Mouse (Mus musculus) MEL (cell line): ENCODE results near the gene Cops4.

Source experiments
- CTCF ChIP-seq, 3 experiments: IDR thresholded peaks in 2 of 3; conservative IDR thresholded peaks in 1 of 3; 2 replicates each; pipeline ENCODE4 v1.5.1; 2011 to 2012; ENCODE audit warnings: low read length in 3 of 3, low read depth in 2 of 3, mild to moderate bottlenecking in 2 of 3, improper control_type of control experiment in 1 of 3, inconsistent platforms in 1 of 3, mixed read lengths in 1 of 3, moderate library complexity in 1 of 3; ENCODE audit not compliant: control insufficient read depth in 1 of 3, insufficient read depth in 1 of 3, poor library complexity in 1 of 3, severe bottlenecking in 1 of 3
- EP300 ChIP-seq, 2 experiments: IDR thresholded peaks; 2 replicates each; pipeline ENCODE4 v1.6.1; 2011; ENCODE audit warnings: improper control_type of control experiment in 2 of 2, low read length in 2 of 2, low read depth in 1 of 2, mild to moderate bottlenecking in 1 of 2
- GATA1 ChIP-seq: IDR thresholded peaks from 2 replicates; pipeline ENCODE4 v1.6.1; 2011; ENCODE audit warnings: low read depth, low read length, improper control_type of control experiment
- MAFK ChIP-seq: IDR thresholded peaks from 2 replicates; pipeline ENCODE4 v1.6.1; 2011; ENCODE audit warnings: low read depth, mild to moderate bottlenecking, low read length, improper control_type of control experiment, borderline replicate concordance
- POLR2A ChIP-seq, 2 experiments: IDR thresholded peaks; 2 replicates each; pipeline ENCODE4 v1.6.1; 2011 to 2012; ENCODE audit warnings: low read length in 2 of 2, mild to moderate bottlenecking in 2 of 2, control low read depth in 1 of 2, improper control_type of control experiment in 1 of 2, low read depth in 1 of 2, moderate library complexity in 1 of 2; ENCODE audit not compliant: control insufficient read depth in 1 of 2, insufficient read depth in 1 of 2, poor library complexity in 1 of 2
- TBP ChIP-seq: IDR thresholded peaks from 2 replicates; pipeline ENCODE4 v1.8.0; 2011; ENCODE audit warnings: low read depth, low read length, improper control_type of control experiment
- ZC3H11A ChIP-seq: IDR thresholded peaks from 2 replicates; pipeline ENCODE4 v1.6.1; 2012; ENCODE audit warnings: low read depth, mild to moderate bottlenecking, inconsistent platforms, low read length, improper control_type of control experiment
- ZKSCAN1 ChIP-seq: IDR thresholded peaks from 2 replicates; pipeline ENCODE4 v1.6.1; 2012; ENCODE audit warnings: low read depth, mild to moderate bottlenecking, inconsistent platforms, low read length, improper control_type of control experiment, moderate library complexity

GRCm38 (mm10) chr5:100551952-100552351, 33.8 kb downstream of the Cops4 start:
- TF ChIP-seq CTCF (IDR thresholded peaks at IDR 0.05 in 2 of 3, conservative IDR thresholded peaks at IDR 0.05 in 1 of 3; ENCODE audit: control insufficient read depth in 1 of 3, insufficient read depth in 1 of 3, low read depth in 2 of 3, low read length in 3 of 3, poor library complexity in 1 of 3, severe bottlenecking in 1 of 3) = no peak
- no peak for TF ChIP-seq ZKSCAN1
- TF ChIP-seq MAFK = no peak
- TF ChIP-seq TBP = no peak
- no peak for TF ChIP-seq POLR2A (IDR thresholded peaks at IDR 0.05; ENCODE audit: control insufficient read depth in 1 of 2, insufficient read depth in 1 of 2, low read depth in 1 of 2, low read length in 2 of 2, poor library complexity in 1 of 2)
- TF ChIP-seq EP300 (IDR thresholded peaks at IDR 0.05; ENCODE audit: low read depth in 1 of 2, low read length in 2 of 2) = peak; percentile 65 to 74
- TF ChIP-seq GATA1 = peak; percentile 86
- TF ChIP-seq ZC3H11A = no peak
